ENCODE assay signal across 8 mouse cellular contexts in the genomic region with DNA sequence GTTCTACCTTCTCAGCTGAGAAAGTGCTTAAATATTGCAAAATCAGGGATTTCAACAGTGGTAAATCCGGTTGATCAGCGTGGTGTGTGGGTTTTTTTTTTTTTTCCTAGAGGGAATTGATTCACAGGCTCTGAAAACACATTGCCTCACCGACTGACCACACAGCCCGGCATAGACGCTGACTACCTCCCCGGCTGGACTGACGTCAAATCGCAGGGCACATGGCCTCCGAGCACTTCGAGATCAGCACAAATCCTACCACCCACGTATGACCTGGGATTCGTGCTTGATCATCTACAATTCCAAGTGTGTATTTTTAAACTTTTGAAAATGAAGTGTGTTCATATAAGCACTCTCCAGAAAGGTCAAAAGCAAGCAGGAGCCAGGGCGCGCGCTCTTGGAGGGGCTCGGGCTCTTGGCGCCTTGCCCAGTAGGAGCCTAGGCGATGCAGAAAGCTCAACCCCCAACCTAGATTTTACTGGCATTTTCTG.
DNase-seq lines count a peak whose midpoint lies in the region; ATAC-seq and TF ChIP-seq lines count a peak whose summit lies in the region.

No protein-coding gene starts in this region.

- peak; percentile 81 for TF ChIP-seq EP300 in lung, postnatal 0 days (IDR thresholded peaks at IDR 0.05)

- H3K36me3 ChIP-seq in hindbrain, embryonic 15.5 days: no peaks in the 10 kb centered on the region
- no peaks in the 10 kb centered on the region for H3K36me3 ChIP-seq in hindbrain, embryonic 10.5 days
- no peaks in the 10 kb centered on the region for H3K36me3 ChIP-seq in lung, postnatal 0 days (ENCODE audit: insufficient read depth, low read length)
- H3K36me3 ChIP-seq in forebrain, embryonic 11.5 days (ENCODE audit: control insufficient read depth, insufficient read depth, low read length): no peaks in the 10 kb centered on the region

- H3K4me3 ChIP-seq in hindbrain, embryonic 15.5 days: no peak overlapping the region
- H3K4me3 ChIP-seq in hindbrain, embryonic 10.5 days: no peak overlapping the region
- H3K4me3 ChIP-seq in lung, postnatal 0 days (ENCODE audit: low read depth, low read length): no peak overlapping the region
- no peak overlapping the region for H3K4me3 ChIP-seq in forebrain, embryonic 11.5 days (ENCODE audit: low read depth, low read length)

- 71% methylated on average over 18 of the region's 18 CpGs for WGBS in hindbrain, embryonic 15.5 days
- WGBS in hindbrain, embryonic 10.5 days: 88% methylated on average over 18 of the region's 18 CpGs
- WGBS in lung, postnatal 0 days: 24% methylated on average over 18 of the region's 18 CpGs
- WGBS in forebrain, embryonic 11.5 days: 93% methylated on average over 18 of the region's 18 CpGs

- H3K9me3 ChIP-seq in hindbrain, embryonic 15.5 days: no peaks in the 10 kb centered on the region
- no peaks in the 10 kb centered on the region for H3K9me3 ChIP-seq in hindbrain, embryonic 10.5 days
- no peaks in the 10 kb centered on the region for H3K9me3 ChIP-seq in lung, postnatal 0 days (ENCODE audit: low read length)
- H3K9me3 ChIP-seq in forebrain, embryonic 11.5 days (ENCODE audit: control insufficient read depth, low read length): no peaks in the 10 kb centered on the region

- H3K27ac ChIP-seq in hindbrain, embryonic 15.5 days (replicated peaks): no peak overlapping the region
- no peak overlapping the region for H3K27ac ChIP-seq in hindbrain, embryonic 10.5 days
- no peak overlapping the region for H3K27ac ChIP-seq in lung, postnatal 0 days (ENCODE audit: low read length)
- H3K27ac ChIP-seq in forebrain, embryonic 11.5 days (ENCODE audit: low read depth, low read length): no peak overlapping the region

- H3K27me3 ChIP-seq in hindbrain, embryonic 15.5 days: no peaks in the 10 kb centered on the region
- no peaks in the 10 kb centered on the region for H3K27me3 ChIP-seq in hindbrain, embryonic 10.5 days (ENCODE audit: insufficient read depth, poor library complexity, severe bottlenecking)
- H3K27me3 ChIP-seq in lung, postnatal 0 days (replicated peaks; ENCODE audit: insufficient read depth, low read length): no peaks in the 10 kb centered on the region
- no peaks in the 10 kb centered on the region for H3K27me3 ChIP-seq in forebrain, embryonic 11.5 days (ENCODE audit: control insufficient read depth, insufficient read depth, low read length)

- H3K9ac ChIP-seq in hindbrain, embryonic 15.5 days: no peak overlapping the region
- no peak overlapping the region for H3K9ac ChIP-seq in lung, postnatal 0 days (replicated peaks; ENCODE audit: low read depth)
- no peak overlapping the region for H3K9ac ChIP-seq in forebrain, embryonic 11.5 days (ENCODE audit: low read length)

- peaks cover 6% of the 10 kb centered on the region for H3K4me1 ChIP-seq in hindbrain, embryonic 15.5 days (replicated peaks)
- H3K4me1 ChIP-seq in hindbrain, embryonic 10.5 days (replicated peaks): no peaks in the 10 kb centered on the region
- no peaks in the 10 kb centered on the region for H3K4me1 ChIP-seq in lung, postnatal 0 days (ENCODE audit: insufficient read depth, low read depth, low read length)
- no peaks in the 10 kb centered on the region for H3K4me1 ChIP-seq in forebrain, embryonic 11.5 days (replicated peaks; ENCODE audit: control insufficient read depth, insufficient read depth, low read length)

- ATAC-seq in hindbrain, embryonic 15.5 days (ENCODE audit: low FRiP score, low read depth): no peak
- peak; percentile 96 for ATAC-seq in lung, postnatal 0 days
- no peak for ATAC-seq in forebrain, embryonic 11.5 days (replicated peaks; ENCODE audit: low FRiP score)

- DNase-seq in hindbrain, embryonic 10.5 days (ENCODE audit: low spot score): no peak
- DNase-seq in adrenal gland, postnatal 10 days: peak; percentile 64
- DNase-seq in cerebellum, postnatal 36 days: peak; percentile 9 to 14
- DNase-seq in lung, postnatal 0 days (ENCODE audit: low spot score): peak; percentile 90
- DNase-seq in neural tube, embryonic 10.5 days (ENCODE audit: extremely low spot score, low spot score): no peak
- DNase-seq in thymus, postnatal 25 days: no peak
- no peak for DNase-seq in forebrain, embryonic 11.5 days (ENCODE audit: low spot score)

- 0 out of 2 replicates have a peak overlapping the region, but pooled peaks have one; percentile 25 for H3K4me2 ChIP-seq in hindbrain, embryonic 15.5 days
- H3K4me2 ChIP-seq in lung, postnatal 0 days (replicated peaks; ENCODE audit: low read depth, low read length): peak overlapping the region; percentile 45
- H3K4me2 ChIP-seq in forebrain, embryonic 11.5 days (ENCODE audit: low read depth, low read length, severe bottlenecking): no peak overlapping the region

- no peak for TF ChIP-seq CTCF in lung, postnatal 0 days (IDR thresholded peaks at IDR 0.05)

Comparison
In these comparisons a context has a peak if more than half of its experiments do, and no peak if none do; other contexts are left out.
1. DNase-seq: peak in adrenal gland, postnatal 10 days (single experiment), cerebellum, postnatal 36 days (2 of 2) and lung, postnatal 0 days (single experiment); none in hindbrain, embryonic 10.5 days (single experiment), neural tube, embryonic 10.5 days (single experiment), thymus, postnatal 25 days (single experiment) and forebrain, embryonic 11.5 days (single experiment).